Mouse (Mus musculus) kidney, embryonic 15.5 days (tissue): ENCODE measurements around the gene Mpdu1. TPM values are rescaled to one million over a fixed set of nuclear protein-coding genes. Genes with fewer than 3 reads are reported as not detected.
"Not testable (repeated sequence)": the region's sequence is repeated elsewhere in the genome, so short reads cannot be mapped to it uniquely, and the experiment has no call there.

Experiments used
- ATAC-seq: fragments of 200-750 bp; cut with Nextera tagmentation; replicated peaks from 2 replicates; pipeline ENCODE4 v1.8.0; 2017; ENCODE audit warnings: moderate TSS enrichment; ENCODE audit not compliant: low FRiP score
- H3K27ac ChIP-seq: fragments of 300-500 bp; sonication (generic); 2 replicates; pipeline ENCODE4 v1.5.1; 2015; ENCODE audit warnings: mild to moderate bottlenecking, inconsistent platforms
- H3K27me3 ChIP-seq: fragments of 300-500 bp; sonication (generic); 2 replicates; pipeline ENCODE4 v1.6.1; 2015; ENCODE audit warnings: inconsistent platforms
- H3K36me3 ChIP-seq: fragments of 300-500 bp; sonication (generic); 2 replicates; pipeline ENCODE4 v1.6.1; 2015; ENCODE audit warnings: inconsistent platforms
- H3K4me1 ChIP-seq: fragments of 300-500 bp; sonication (generic); 2 replicates; pipeline ENCODE4 v1.6.1; 2015; ENCODE audit warnings: inconsistent platforms
- H3K4me2 ChIP-seq: fragments of 300-500 bp; sonication (generic); 2 replicates; pipeline ENCODE4 v1.6.1; 2015; ENCODE audit warnings: moderate library complexity, mild to moderate bottlenecking, inconsistent platforms
- H3K4me3 ChIP-seq: fragments of 300-500 bp; sonication (generic); replicated peaks from 2 replicates; pipeline ENCODE4 v1.5.1; 2015; ENCODE audit warnings: mild to moderate bottlenecking, inconsistent platforms
- H3K9ac ChIP-seq: fragments of 300-500 bp; sonication (generic); 2 replicates; pipeline ENCODE4 v1.6.1; 2015; ENCODE audit warnings: mild to moderate bottlenecking, inconsistent platforms
- H3K9me3 ChIP-seq: fragments of 300-500 bp; sonication (generic); replicated peaks from 2 replicates; pipeline ENCODE4 v1.6.1; 2016; ENCODE audit warnings: inconsistent platforms
- WGBS: fragments of 180-500 bp; shearing (Covaris S2); methylation state at CpG from one replicate; pipeline ENCODE4 v1.1.7; 2015; ENCODE audit warnings: mixed read lengths; 5-methylcytosine and 5-hydroxymethylcytosine counted together
- polyA plus RNA-seq: library from polyadenylated mRNA; unstranded; fragments of >200 nt; fragmentation: Nextera tagmentation; extraction: Ambion mirVana; gene quantifications from 2 replicates; pipeline ENCODE4 v1.2.1, GENCODE M21; 2015

The Mpdu1 gene
- polyA plus RNA-seq, 1 experiment from 2014 or later: 78.0 TPM

- H3K9ac ChIP-seq, H3K27me3 ChIP-seq, H3K4me1 ChIP-seq, H3K4me2 ChIP-seq, H3K27ac ChIP-seq, H3K4me3 ChIP-seq, H3K9me3 ChIP-seq, ATAC-seq, H3K36me3 ChIP-seq: not testable (repeated sequence)
- 72% methylated on average over 3 of the region's 3 CpGs for WGBS
These were observed 40.9 kb upstream of the Mpdu1 start for GRCm38 (mm10) chr11:69703381-69703780.

GRCm38 (mm10) chr11:69702886-69703285 lies 40.4 kb upstream of the Mpdu1 start:
- H3K27me3 ChIP-seq, H3K9me3 ChIP-seq, H3K4me2 ChIP-seq, H3K27ac ChIP-seq, H3K36me3 ChIP-seq, H3K9ac ChIP-seq, H3K4me3 ChIP-seq, ATAC-seq, H3K4me1 ChIP-seq: not testable (repeated sequence)
- 94% methylated on average over 10 of the region's 10 CpGs for WGBS

GRCm38 (mm10) chr11:69699595-69699994 lies 37.2 kb upstream of the Mpdu1 start:
- no peak overlapping the region for H3K27ac ChIP-seq
- 0 out of 2 replicates have a peak, but pooled peaks cover 3% of the 10 kb centered on the region for H3K9me3 ChIP-seq
- H3K4me3 ChIP-seq: no peak overlapping the region
- WGBS: 39% methylated on average over 1 of the region's 1 CpGs
- H3K4me1 ChIP-seq: peaks cover 18% of the 10 kb centered on the region
- no peak for ATAC-seq
- no peak overlapping the region for H3K4me2 ChIP-seq
- no peaks in the 10 kb centered on the region for H3K27me3 ChIP-seq
- H3K36me3 ChIP-seq: no peaks in the 10 kb centered on the region
- no peak overlapping the region for H3K9ac ChIP-seq

GRCm38 (mm10) chr11:69698574-69698973 lies 36.1 kb upstream of the Mpdu1 start:
- Histone ChIP-seq H3K9me3 (0 out of 2 replicates have a peak, but pooled peaks cover 3% of the 10 kb centered on the region), H3K9ac (no peak overlapping the region), H3K4me2 (no peak overlapping the region), H3K4me1 (peaks cover 18% of the 10 kb centered on the region), H3K27me3 (no peaks in the 10 kb centered on the region), H3K36me3 (no peaks in the 10 kb centered on the region), H3K4me3 (no peak overlapping the region), H3K27ac (no peak overlapping the region)
- ATAC-seq: no peak
- 77% methylated on average over 5 of the region's 5 CpGs for WGBS

- no peak overlapping the region for H3K27ac ChIP-seq
- no peaks in the 10 kb centered on the region for H3K36me3 ChIP-seq
- WGBS: 89% methylated on average over 3 of the region's 3 CpGs
- H3K4me2 ChIP-seq: no peak overlapping the region
- ATAC-seq: no peak
- no peak overlapping the region for H3K4me3 ChIP-seq
- H3K27me3 ChIP-seq: no peaks in the 10 kb centered on the region
- peaks cover 25% of the 10 kb centered on the region for H3K4me1 ChIP-seq
- H3K9me3 ChIP-seq: 0 out of 2 replicates have a peak, but pooled peaks cover 3% of the 10 kb centered on the region
- no peak overlapping the region for H3K9ac ChIP-seq
These were observed 35.0 kb upstream of the Mpdu1 start for GRCm38 (mm10) chr11:69697396-69697795.

GRCm38 (mm10) chr11:69695361-69696181 lies 33.1 kb upstream of the Mpdu1 start, which contains the start of the genes Tnfsf12 and Tnfsfm13:
Gene Tnfsf12 (minus strand): TSS chr11:69695849.
Gene Tnfsfm13 (minus strand): TSS chr11:69696098.
- under 1% methylated on average over 37 of the region's 41 CpGs for WGBS
- Histone ChIP-seq H3K4me1 (peaks cover 25% of the 10 kb centered on the region), H3K4me3 (peak within 1 kb of the TSS; percentile 61), H3K4me2 (peak within 1 kb of the TSS; percentile 91), H3K36me3 (no peaks in the 10 kb centered on the region), H3K27ac (peak within 1 kb of the TSS; percentile 91), H3K27me3 (no peaks in the 10 kb centered on the region), H3K9ac (peak within 1 kb of the TSS; percentile 79), H3K9me3 (0 out of 2 replicates have a peak, but pooled peaks cover 3% of the 10 kb centered on the region)
- ATAC-seq: peak; percentile 86

GRCm38 (mm10) chr11:69695046-69695360 lies 32.6 kb upstream of the Mpdu1 start:
- Histone ChIP-seq H3K4me2 (peak overlapping the region; percentile 91), H3K27me3 (no peaks in the 10 kb centered on the region), H3K4me1 (peaks cover 25% of the 10 kb centered on the region), H3K9me3 (0 out of 2 replicates have a peak, but pooled peaks cover 3% of the 10 kb centered on the region), H3K36me3 (no peaks in the 10 kb centered on the region), H3K27ac (peak overlapping the region; percentile 91), H3K9ac (peak overlapping the region; percentile 79), H3K4me3 (peak overlapping the region; percentile 61)
- WGBS: 29% methylated on average over 6 of the region's 6 CpGs
- ATAC-seq: no peak; the same call in 1 of the 2 replicates

- H3K36me3 ChIP-seq: no peaks in the 10 kb centered on the region
- H3K27ac ChIP-seq: peak overlapping the region; percentile 18; the same call in 1 of the 2 replicates
- H3K9ac ChIP-seq: no peak overlapping the region
- H3K4me2 ChIP-seq: no peak overlapping the region
- H3K27me3 ChIP-seq: no peaks in the 10 kb centered on the region
- ATAC-seq: no peak
- peaks cover 25% of the 10 kb centered on the region for H3K4me1 ChIP-seq
- no peak overlapping the region for H3K4me3 ChIP-seq
- 53% methylated on average over 11 of the region's 11 CpGs for WGBS
- 0 out of 2 replicates have a peak, but pooled peaks cover 2% of the 10 kb centered on the region for H3K9me3 ChIP-seq
These were observed 31.1 kb upstream of the Mpdu1 start for GRCm38 (mm10) chr11:69693421-69693965.

- 86% methylated on average over 6 of the region's 6 CpGs for WGBS
- Histone ChIP-seq H3K9ac (no peak overlapping the region), H3K4me1 (peaks cover 25% of the 10 kb centered on the region), H3K36me3 (no peaks in the 10 kb centered on the region), H3K27me3 (no peaks in the 10 kb centered on the region), H3K4me2 (no peak overlapping the region), H3K4me3 (no peak overlapping the region), H3K27ac (peak overlapping the region; percentile 18; the same call in 1 of the 2 replicates), H3K9me3 (no peaks in the 10 kb centered on the region)
- ATAC-seq: no peak
These were observed 30.4 kb upstream of the Mpdu1 start for GRCm38 (mm10) chr11:69692863-69693262.

- Histone ChIP-seq H3K4me1 (peaks cover 25% of the 10 kb centered on the region), H3K4me3 (no peak overlapping the region), H3K27ac (peak overlapping the region; percentile 7; the same call in 1 of the 2 replicates), H3K4me2 (no peak overlapping the region), H3K9me3 (no peaks in the 10 kb centered on the region), H3K9ac (no peak overlapping the region), H3K36me3 (no peaks in the 10 kb centered on the region), H3K27me3 (no peaks in the 10 kb centered on the region)
- ATAC-seq: no peak
- WGBS: 65% methylated on average over 9 of the region's 9 CpGs
These were observed 29.9 kb upstream of the Mpdu1 start for GRCm38 (mm10) chr11:69692196-69692811.

GRCm38 (mm10) chr11:69689891-69690290 lies 27.4 kb upstream of the Mpdu1 start:
- Histone ChIP-seq H3K4me2 (no peak overlapping the region), H3K9ac (no peak overlapping the region), H3K27me3 (no peaks in the 10 kb centered on the region), H3K9me3 (no peaks in the 10 kb centered on the region), H3K4me3 (no peak overlapping the region), H3K36me3 (no peaks in the 10 kb centered on the region), H3K4me1 (peaks cover 35% of the 10 kb centered on the region), H3K27ac (no peak overlapping the region)
- 90% methylated on average over 1 of the region's 1 CpGs for WGBS
- no peak for ATAC-seq

- H3K9me3 ChIP-seq: no peaks in the 10 kb centered on the region
- no peaks in the 10 kb centered on the region for H3K27me3 ChIP-seq
- no peaks in the 10 kb centered on the region for H3K36me3 ChIP-seq
- ATAC-seq: no peak
- no peak overlapping the region for H3K4me3 ChIP-seq
- H3K4me1 ChIP-seq: peaks cover 33% of the 10 kb centered on the region
- WGBS: 61% methylated on average over 5 of the region's 5 CpGs
- no peak overlapping the region for H3K4me2 ChIP-seq
- peak overlapping the region; percentile 7; the same call in 1 of the 2 replicates for H3K27ac ChIP-seq
- H3K9ac ChIP-seq: no peak overlapping the region
These were observed 24.6 kb upstream of the Mpdu1 start for GRCm38 (mm10) chr11:69687061-69687460.
